Mouse (Mus musculus) heart, adult 11 months (tissue): Measurements from ENCODE around the gene Fdxr.

Experiments used
- DNase-seq: peaks from one replicate; pipeline ENCODE4 v3.0.0; 2022

The Fdxr gene

DNA sequence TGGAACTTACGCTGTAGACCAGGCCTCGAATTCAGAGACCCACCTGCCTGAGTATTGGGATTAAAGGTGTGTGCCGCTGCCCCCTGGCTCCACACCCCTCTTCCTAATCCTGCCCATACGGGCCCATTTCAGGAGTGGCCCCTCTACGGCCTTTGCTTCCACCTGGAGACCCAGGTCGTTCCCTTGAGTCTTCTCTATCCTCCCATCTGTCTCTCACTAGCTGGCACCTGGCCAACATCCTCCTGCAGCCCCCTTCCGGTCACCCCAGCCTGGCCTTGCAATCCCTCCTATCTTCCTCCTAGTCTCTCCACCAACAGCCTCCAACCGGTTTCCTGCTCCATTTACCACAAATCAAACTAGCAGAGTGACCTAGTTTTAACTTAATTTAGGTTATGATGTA is 13.0 kb upstream of the Fdxr start:
- DNase-seq: peak; percentile 93

DNA sequence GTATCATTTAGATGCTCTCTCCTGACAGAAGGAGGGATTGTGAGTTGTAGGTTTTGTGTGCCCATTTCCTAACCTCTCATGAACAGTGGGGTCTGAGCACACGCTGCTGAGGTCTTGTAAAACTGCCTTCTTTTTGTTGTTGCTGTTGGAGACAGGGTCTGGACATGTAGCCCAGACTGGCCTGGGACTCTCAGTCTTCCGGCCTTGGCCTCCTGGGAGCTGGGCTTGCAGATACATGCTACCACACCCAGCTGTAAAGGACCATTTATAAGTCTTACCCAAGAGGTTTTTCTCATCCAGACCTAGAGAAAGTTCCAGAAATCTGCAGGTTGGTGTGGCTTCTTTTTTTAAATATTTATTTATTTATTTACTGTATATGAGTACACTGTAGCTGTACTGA is 11.5 kb upstream of the Fdxr start:
- peak; percentile 94 for DNase-seq

DNA sequence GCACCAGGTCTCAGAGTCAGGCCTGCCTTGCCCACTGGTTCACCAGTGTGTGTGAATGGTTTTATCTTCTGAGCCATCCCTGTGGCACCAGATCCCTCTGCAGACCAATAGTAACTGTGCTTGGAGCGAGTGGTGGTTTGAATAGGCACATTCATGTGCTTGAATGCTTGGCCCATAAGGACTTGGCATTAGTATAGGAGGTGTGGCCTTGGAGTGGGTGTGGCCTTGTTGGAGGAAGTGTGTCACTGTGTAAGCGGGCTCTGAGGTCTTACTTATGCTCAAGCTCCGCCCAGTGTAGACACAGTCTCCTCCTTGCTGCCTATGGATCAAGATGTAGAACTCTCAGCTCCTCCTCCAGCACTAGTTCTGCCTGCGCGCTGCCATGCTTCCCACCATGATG is 10.5 kb upstream of the Fdxr start:
- DNase-seq: peak; percentile 89

DNA sequence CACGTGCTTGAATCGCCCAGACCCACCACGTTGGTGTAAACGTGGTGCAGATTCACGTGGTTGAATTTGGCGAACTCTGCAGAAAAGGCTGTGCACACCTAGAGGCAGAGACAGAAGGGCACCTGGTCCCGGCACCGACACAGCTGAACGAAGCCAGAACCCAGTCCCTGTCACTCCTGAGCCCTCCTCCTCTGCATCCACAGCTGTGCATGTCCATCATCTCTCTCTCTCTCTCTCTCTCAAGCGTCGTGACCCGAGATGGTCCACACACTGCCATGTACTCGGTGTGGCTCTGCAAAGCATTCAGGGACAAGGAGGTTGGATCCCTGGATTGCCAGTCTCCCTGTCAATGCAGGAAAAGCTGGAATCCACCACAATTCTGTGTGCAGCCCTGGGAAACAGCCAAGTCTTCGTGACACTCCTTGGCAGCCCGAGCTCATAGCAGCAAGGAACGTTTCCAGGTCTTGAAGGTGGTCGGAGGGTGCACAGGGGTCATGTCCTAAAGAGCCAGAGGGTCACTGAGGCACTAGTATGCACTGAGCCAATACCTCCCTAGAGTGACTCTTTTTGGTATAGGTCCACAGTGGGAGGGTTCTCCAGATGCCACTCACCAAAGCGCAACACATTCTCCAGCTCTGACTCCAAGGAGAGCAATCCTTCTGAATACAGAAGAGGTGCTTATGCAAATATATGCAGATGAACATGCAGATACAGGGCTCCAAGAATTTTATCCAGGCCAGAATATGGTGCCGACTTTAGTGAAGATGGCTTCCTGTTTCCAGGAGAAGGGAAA is 9.5 kb upstream of the Fdxr start:
- peak; percentile 86 for DNase-seq

DNA sequence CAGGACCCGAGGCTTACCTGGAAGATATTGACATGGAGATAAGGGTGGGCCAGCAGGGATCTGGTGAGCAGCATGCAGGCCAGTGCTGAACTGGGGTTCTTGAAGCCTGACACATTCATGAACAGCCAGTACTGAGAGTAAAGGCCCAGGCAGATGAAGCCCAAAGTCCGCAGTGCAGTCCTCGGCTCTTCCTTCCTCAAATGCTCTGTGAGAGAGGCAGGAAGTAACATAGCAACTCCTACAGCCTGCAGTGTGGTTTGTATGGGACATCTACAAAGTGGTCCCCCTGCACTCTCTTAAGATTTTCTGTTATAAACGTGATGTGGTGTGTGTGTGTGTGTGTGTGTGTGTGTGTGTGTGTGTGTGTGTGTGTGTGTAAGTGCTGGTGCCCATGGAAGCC is 8.4 kb upstream of the Fdxr start:
- no peak for DNase-seq

DNA sequence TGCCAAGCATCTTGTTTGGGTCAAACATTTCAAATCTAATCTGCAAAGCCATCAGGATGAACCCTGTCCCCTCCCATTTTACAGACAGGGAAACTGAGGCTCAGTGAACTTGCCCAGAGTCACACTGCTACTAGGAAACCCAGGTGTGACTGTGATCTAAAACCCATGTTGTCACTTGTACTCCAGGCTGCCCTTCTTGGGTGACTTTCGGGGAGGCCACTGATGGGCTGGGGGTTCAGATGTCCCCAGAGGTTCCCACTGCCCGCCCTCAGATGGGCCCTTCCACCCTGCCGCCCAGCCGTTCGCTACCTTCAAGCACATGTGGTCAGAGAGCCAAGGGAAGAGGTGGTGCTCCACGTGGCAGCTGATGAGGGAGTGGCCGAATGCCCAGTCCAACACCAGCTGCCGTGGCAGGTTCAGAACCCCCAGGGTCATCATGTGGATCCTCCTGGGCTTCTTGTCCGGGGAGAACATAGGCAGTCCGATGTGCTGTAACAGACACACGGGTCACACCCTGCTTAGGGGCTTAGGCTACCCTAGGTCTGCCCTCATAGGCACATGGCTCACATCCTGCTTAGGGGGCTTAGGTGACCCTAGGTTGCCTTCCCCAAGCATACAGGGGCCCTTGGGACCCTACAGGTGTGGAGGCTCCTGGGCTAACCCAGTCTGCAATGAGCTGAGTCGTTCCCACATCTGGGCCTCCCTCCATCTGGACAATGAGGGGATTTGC is 7.2 kb upstream of the Fdxr start:
- DNase-seq: peak; percentile 91

DNA sequence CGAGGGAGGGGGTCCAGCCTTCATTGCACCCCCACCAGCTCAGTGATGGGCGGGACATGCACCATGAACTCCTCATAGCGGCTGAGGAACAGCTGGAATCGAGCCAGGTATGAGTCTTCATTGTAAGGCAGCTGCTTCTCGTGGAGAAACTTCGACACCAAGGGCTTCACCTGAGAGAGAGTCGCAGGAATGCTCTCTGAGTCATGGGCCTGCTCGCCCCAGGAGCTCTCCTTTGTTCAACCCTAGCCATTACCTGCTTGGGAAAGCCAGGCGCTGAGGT is 6.6 kb upstream of the Fdxr start:
- DNase-seq: peak; percentile 93

DNA sequence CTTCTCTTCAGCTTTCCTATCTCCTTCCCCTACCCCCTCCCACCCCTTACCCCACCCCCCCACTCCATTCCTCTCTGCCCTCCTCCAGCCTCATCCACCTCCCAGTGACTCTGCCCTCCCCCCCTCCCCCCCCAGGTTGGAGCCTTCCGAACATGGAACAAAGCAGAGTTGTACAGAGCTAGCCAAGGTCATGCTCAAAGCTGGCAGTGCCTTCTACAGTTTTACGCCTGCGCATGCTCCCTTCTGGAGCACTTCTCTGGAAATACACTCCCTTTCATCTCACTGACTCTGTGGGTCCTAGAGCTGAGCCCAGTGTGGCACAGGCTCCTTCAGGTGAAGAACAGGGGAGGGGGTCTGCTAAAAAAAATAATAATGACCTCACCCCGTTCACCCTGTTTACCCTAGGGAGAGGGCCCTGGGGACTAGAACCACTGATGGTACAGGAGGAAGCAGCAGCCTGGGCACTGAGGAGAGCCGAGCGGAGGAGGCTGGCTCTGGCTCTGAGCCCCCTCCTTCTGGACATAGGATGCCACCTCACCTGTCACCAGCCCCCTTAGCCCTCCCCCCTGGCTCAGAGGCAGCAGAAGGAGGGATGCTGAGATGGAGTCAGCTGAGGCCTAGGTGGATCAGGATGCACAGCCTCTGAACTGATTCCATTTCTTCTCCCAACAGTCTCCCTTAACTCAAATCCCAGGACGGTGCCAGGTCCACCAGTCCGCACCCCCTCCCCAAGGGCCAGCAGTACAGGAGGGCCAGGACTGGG is 6.1 kb upstream of the Fdxr start:
- DNase-seq: peak; percentile 93

DNA sequence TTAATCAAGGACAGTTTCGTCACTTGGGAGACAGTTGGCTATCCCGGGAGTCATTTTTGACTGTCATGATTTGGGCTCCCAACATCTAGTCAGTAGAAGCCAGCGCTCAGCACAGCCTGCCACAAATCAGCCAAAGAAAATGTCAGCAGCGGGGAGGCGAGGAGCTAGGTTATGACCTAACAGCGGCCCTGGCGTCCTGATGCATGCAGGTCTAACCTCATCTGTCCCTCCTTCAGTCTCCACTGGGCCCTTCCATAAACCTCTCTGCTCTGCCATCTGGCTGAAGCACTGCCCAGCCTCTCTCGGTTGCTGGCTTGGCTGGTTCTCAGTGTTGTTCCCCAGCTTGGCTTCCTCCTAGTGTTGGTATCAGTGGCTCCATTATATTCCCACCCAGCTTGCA is 5.4 kb upstream of the Fdxr start:
- peak; percentile 97 for DNase-seq

DNA sequence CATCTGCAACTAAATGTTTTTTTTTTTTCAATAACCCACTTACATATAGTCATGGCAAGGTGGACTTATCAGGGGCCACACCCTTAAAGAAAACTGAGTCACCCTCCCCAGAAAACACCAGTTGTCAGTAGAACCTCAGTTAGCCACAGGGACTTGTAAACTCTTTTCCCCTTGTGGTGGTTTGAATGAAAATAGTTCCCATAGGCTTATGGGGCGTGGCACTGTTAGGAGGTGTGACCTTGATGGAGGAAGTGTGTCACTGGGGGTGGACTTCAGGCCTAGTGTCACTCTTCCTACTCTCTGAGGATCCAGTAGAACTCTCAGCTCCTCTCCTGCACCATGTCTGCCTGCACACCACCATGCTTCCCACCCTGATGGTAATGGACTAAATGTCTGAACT is 2.9 kb upstream of the Fdxr start:
- no peak for DNase-seq

DNA sequence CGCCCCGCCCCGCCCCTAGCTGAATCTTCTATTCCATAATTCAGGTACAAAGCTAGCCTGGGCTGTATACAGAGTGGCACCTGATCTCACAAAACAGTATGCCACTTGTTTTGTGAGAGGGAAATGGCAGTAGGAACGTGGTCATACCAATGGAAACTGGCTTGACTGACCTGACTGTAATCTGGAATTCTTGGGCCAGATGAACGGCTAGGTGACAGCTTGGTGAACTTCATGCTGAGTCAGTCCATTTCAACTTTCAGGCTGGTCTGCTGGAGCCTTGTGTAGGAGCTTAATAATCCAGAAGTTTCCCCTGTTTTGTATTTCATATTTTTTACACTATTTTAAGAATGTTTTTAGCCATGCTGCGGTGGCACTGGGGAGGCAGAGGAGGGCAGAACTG is 1.3 kb upstream of the Fdxr start:
- DNase-seq: peak; percentile 89

DNA sequence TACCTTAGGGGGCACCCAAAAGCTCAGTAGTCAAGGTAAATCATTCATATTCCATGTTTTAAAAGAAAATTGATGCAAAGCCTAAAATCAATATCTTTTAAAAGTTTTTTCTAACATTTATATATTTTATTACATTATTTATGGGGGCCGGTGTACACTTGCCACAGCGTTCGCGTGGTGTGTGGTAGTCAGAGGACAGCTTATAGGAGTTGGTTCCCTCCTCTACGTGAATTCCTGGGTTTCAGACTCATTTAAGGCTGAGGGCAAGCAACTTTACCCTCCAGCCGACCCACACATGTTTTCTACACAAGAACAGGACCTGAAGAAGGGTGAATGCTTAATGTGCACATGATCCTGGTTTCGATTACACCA is 740 bp upstream of the Fdxr start:
- DNase-seq: peak; percentile 89

DNA sequence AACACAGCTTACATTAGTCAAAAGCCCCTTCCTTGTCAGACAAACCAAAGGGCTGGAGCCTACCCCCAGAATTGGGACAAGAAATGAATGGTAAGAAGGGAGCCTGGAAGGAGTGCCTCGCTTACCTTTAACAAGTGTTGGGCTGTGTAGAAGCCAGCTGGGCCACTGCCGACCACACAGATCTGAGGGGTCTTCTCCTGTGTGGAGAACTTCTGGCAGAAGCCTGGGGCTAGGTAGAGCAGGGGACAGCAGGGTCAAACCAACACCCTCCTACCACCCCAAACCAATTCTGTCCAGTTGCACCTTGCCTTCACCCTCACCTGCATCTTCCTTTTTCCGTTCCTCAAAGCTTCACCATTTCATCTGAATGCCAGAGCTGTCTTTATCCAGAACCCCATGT is 896 bp downstream of the Fdxr start:
- DNase-seq: peak; percentile 92

DNA sequence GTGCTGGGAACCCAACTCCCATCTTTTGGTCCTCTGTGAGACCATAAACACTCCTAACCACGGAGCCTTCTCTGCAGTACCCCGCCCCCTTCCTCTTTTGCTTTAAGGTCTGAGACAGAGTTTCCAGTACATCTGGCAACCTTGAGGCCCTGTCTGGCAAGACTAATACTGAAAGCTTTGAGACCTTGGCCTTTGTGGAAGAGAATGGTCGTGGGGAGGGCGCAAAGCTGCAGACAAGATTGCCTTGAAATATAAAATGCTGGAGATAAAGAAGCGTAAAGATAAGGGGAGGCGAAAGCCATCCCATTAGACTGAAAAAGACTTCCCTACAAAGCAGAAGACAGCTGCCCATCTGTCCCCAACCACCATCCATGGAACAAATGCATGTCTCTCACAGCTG is 1.3 kb downstream of the Fdxr start:
- DNase-seq: no peak

DNA sequence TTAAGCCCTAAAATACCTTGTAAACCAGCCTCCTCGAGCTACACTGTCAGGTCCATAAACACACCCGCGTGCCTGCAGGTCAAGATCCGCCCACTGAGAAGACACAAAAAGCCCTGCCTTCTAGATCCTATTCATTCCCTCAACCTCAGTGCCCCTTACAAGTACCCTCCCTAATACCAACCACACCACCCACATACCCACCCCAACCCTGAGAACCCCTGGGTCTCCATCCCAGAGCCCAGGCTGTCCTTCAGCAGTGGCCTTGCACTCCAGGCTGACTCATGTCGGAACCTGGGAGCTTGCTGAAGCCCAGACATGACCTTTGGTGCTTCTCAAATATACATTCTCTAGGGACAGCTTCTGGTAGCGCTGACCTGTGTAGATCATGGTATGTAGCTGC is 2.1 kb downstream of the Fdxr start:
- DNase-seq: peak; percentile 87

DNA sequence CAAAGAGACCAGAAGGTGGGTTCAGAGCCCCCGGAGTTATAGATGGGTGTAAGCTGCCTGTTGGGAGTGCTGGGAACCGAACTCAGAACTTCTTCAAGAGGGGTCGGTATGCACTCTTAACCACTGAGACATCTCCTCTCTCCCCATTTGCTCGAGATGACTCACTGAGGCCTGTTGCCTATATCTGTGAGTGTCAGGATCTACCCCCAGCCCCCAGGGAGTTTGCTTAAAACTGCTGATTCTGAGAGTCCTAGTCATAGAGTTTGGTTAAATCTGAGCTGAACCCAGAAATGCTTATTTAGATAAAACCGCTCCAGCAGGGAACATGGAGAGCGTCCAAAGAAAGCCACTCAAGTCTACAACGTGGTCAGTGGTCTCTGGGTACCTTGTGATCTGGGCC is 2.7 kb downstream of the Fdxr start:
- DNase-seq: peak; percentile 90

DNA sequence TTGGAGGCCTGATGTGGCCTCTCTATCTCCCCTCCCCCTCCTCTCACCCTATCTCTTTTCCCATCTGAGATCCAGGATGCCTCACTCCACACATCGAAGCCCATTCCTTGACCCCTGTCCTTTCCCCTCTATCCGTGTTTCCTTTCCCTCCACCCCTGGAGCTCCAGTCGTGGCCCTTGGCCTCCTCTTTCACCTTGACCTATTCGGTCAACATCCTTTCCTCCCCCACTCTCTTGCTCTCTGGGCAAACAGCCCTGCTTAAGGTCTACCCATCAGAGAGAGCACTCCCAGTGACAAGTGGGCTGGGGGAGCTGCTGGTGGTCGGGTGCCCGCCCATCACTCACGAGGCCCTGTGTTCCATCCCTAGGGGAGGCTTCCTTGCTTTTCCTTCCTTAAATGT is 3.1 kb downstream of the Fdxr start:
- no peak for DNase-seq

DNA sequence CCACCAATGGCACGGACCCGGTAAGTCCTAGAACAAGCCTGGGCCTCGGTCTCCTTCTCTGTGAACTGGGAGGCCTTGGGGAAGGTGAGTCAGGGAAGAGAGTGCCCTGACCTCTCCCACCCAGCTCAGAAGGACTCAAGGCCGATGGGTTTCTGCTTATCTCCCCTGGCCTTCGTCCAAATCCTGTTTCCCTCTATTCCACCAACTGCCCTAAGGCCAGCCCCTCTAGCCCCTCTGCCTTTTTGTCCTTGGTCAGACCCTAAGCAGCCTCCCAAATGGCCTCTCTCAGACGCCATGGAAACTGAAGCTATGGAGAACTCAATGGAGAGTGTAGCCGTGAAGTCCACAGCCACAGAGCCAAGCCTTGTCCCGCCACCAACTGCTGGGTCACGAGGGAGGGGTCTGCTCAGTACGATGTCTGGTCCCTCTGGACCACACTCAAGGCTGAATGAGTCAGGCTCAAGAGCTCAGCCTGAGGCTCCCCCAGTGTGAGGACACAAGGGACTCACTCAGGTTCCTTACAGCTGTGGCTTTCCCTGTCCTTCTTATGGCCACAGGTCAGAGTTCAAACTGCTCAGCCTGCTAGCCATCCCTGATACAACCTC is 3.9 kb downstream of the Fdxr start:
- no peak for DNase-seq

DNA sequence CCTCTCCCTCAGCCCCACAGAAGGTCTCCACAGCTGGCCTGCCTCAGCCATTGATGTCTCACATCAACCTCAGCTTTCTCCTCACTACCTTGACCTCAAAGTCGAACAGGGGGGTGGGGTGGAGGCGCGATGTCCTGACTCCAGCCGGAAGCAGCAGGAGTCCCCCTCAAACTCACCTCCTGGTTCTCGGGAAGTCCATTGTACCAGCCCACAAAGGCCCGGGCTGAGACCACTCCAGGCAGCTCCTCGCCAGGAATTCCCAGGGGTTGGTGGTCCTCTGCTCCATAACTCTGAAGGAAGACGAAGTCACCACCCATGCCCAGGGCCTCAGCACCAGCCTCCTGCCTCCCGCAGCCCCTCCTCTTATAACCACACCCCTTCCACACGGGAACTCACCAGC is 5.4 kb downstream of the Fdxr start:
- no peak for DNase-seq

DNA sequence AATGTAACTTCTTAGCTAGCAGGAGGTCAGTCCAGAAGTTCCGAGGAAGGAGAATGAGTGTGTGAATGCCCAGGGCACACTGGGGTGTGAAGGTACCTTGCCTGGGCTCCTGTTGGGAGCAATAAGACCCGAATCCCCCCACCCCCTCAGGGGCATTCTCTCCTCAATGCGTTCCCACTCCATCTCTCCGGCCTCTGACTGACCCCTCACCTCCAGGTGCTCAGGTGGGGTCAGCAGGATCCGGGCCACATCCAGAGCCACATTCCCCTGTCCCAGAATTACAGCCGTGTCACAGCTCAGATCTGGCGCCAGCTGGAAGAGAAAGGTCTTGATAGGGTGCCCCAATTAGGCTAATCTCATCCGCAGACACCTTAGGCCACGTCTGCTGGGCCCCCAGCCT is 5.8 kb downstream of the Fdxr start:
- DNase-seq: no peak

DNA sequence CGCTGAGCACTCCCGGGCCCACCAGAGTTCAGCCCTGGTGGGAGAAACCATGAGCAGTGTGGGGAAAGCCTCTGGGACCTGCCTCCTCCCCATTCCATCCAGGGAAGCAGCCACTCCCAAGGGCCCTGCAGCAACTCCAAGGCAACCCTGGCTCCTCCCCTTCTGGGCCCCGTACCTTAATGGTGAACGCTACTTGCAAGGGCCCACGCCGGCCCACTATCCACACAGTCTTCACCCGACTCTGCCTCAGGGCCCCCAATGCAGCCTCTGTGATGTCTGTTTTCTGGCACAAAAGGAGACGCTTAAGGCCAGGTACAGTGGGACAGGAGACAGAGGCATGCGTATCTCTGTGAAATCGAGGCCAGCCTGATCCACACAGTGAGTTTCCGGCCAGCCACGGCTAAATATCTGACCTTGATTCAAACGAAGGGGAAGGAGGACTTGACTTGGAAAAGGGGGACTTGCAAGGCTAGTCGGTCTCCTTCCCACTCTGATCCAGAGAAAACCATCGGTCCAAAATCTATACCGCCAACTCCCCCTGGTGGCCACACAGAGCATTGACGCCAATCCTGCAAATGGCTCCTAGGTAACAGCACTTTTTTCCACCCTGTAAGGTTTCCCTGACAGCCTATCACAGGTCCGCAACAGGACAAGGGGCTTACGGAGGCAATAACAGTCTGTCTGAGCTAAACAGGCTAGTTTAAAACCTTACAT is 6.5 kb downstream of the Fdxr start:
- DNase-seq: peak; percentile 96

DNA sequence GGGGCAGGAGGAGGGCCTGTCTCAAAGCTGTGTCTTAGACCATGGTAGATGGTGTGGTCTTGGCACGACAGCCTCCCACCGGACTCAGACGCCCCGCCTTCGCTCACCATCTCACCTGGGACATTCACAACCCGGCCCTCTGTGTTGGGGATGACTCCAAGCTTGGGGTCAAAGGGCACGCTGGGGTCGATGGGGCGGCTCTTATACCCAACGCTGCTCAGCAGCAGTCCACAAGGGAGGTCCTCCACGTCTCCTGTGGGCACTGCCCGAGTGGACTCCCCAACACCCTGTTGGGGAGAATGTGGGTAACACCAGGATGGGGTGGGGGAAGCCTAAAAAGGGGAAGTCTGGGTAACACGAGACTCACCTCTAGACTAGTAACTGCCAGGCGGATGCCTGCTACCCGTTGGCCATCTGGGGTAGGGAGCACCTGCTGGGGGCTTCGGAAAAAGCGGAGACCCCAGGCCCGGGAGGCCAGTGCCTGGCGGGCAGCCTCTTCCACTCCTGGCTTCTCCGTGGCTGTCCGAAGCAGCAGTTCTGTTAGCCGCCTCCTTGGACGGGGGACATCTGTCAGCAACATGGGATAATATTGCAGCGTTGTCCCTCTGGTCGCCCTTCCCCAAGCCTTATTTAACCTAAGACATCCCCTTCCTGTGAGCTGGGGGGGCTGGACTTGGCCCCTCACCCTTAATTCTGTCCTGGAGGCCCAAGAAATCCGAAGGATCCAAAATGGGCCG is 7.4 kb downstream of the Fdxr start:
- peak; percentile 91 for DNase-seq
